Mouse (Mus musculus): ENCODE data around the gene Ipo7. TPM values are rescaled to one million over a fixed set of nuclear protein-coding genes. Genes with fewer than 3 reads are reported as not detected.
A peak's percentile ranks its signal among the peaks of the same experiment; 100 is the strongest.

The Ipo7 gene
- polyA plus RNA-seq, 1 experiment from 2014 or later, result 39.1 TPM

- H3K4me2 ChIP-seq (ENCODE audit: low read depth, low read length), result peak overlapping the region; percentile 75
- 18% methylated on average over 5 of the region's 5 CpGs for WGBS
- H3K36me3 ChIP-seq (ENCODE audit: control insufficient read depth, insufficient read depth, low read length), result no peaks in the 10 kb centered on the region
- H3K9ac ChIP-seq (ENCODE audit: low read depth, low read length), result peak overlapping the region; percentile 97
- no peaks in the 10 kb centered on the region for H3K9me3 ChIP-seq (ENCODE audit: control insufficient read depth, low read length)
- H3K4me3 ChIP-seq (ENCODE audit: low read length), result peak overlapping the region; percentile 74
- H3K27me3 ChIP-seq (replicated peaks; ENCODE audit: control insufficient read depth, insufficient read depth, low read length), result no peaks in the 10 kb centered on the region
- ATAC-seq, result no peak
- H3K4me1 ChIP-seq (ENCODE audit: control insufficient read depth, insufficient read depth, low read length), result peaks cover 13% of the 10 kb centered on the region
- H3K27ac ChIP-seq (ENCODE audit: low read length), result peak overlapping the region; percentile 98
Measured at GRCm38 (mm10) chr7:110060106-110060668, 42.1 kb downstream of the Ipo7 start.

GRCm38 (mm10) chr7:110060669-110061198 lies 42.7 kb downstream of the Ipo7 start:
- Histone ChIP-seq H3K27me3 (replicated peaks; ENCODE audit: control insufficient read depth, insufficient read depth, low read length) (no peaks in the 10 kb centered on the region), H3K27ac (ENCODE audit: low read length) (peak overlapping the region; percentile 98), H3K9ac (ENCODE audit: low read depth, low read length) (peak overlapping the region; percentile 97), H3K9me3 (ENCODE audit: control insufficient read depth, low read length) (no peaks in the 10 kb centered on the region), H3K36me3 (ENCODE audit: control insufficient read depth, insufficient read depth, low read length) (no peaks in the 10 kb centered on the region), H3K4me2 (ENCODE audit: low read depth, low read length) (peak overlapping the region; percentile 75), H3K4me1 (ENCODE audit: control insufficient read depth, insufficient read depth, low read length) (peaks cover 13% of the 10 kb centered on the region), H3K4me3 (ENCODE audit: low read length) (peak overlapping the region; percentile 74)
- ATAC-seq, result peak; percentile 14; the same call in 1 of the 2 replicates
- under 1% methylated on average over 26 of the region's 26 CpGs for WGBS

- no peaks in the 10 kb centered on the region for H3K36me3 ChIP-seq (ENCODE audit: control insufficient read depth, insufficient read depth, low read length)
- H3K27me3 ChIP-seq (replicated peaks; ENCODE audit: control insufficient read depth, insufficient read depth, low read length), result no peaks in the 10 kb centered on the region
- peak within 1 kb of the TSS; percentile 75 for H3K4me2 ChIP-seq (ENCODE audit: low read depth, low read length)
- peak; percentile 97 for ATAC-seq
- H3K4me3 ChIP-seq (ENCODE audit: low read length), result peak within 1 kb of the TSS; percentile 74
- under 1% methylated on average over 34 of the region's 34 CpGs for WGBS
- H3K4me1 ChIP-seq (ENCODE audit: control insufficient read depth, insufficient read depth, low read length), result peaks cover 13% of the 10 kb centered on the region
- H3K27ac ChIP-seq (ENCODE audit: low read length), result peak within 1 kb of the TSS; percentile 100
- H3K9me3 ChIP-seq (ENCODE audit: control insufficient read depth, low read length), result no peaks in the 10 kb centered on the region
- H3K9ac ChIP-seq (ENCODE audit: low read depth, low read length), result peak within 1 kb of the TSS; percentile 97
Measured at GRCm38 (mm10) chr7:110061199-110061751, 43.2 kb downstream of the Ipo7 start, which contains the start of gene Zfp143. Zfp143 (plus strand) TSS chr7:110061217.

GRCm38 (mm10) chr7:110061752-110062273 lies 43.7 kb downstream of the Ipo7 start:
- ATAC-seq, result peak; percentile 91
- Histone ChIP-seq H3K27me3 (replicated peaks; ENCODE audit: control insufficient read depth, insufficient read depth, low read length) (no peaks in the 10 kb centered on the region), H3K36me3 (ENCODE audit: control insufficient read depth, insufficient read depth, low read length) (no peaks in the 10 kb centered on the region), H3K4me1 (ENCODE audit: control insufficient read depth, insufficient read depth, low read length) (peaks cover 13% of the 10 kb centered on the region), H3K9ac (ENCODE audit: low read depth, low read length) (peak overlapping the region; percentile 93), H3K4me3 (ENCODE audit: low read length) (peak overlapping the region; percentile 69), H3K9me3 (ENCODE audit: control insufficient read depth, low read length) (no peaks in the 10 kb centered on the region), H3K4me2 (ENCODE audit: low read depth, low read length) (peak overlapping the region; percentile 57), H3K27ac (ENCODE audit: low read length) (peak overlapping the region; percentile 100)
- WGBS, result under 1% methylated on average over 46 of the region's 48 CpGs

- no peak for ATAC-seq
- H3K4me1 ChIP-seq (ENCODE audit: control insufficient read depth, insufficient read depth, low read length), result peaks cover 13% of the 10 kb centered on the region
- 96% methylated on average over 9 of the region's 9 CpGs for WGBS
- no peak overlapping the region for H3K9ac ChIP-seq (ENCODE audit: low read depth, low read length)
- H3K27ac ChIP-seq (ENCODE audit: low read length), result no peak overlapping the region
- no peak overlapping the region for H3K4me2 ChIP-seq (ENCODE audit: low read depth, low read length)
- H3K27me3 ChIP-seq (replicated peaks; ENCODE audit: control insufficient read depth, insufficient read depth, low read length), result no peaks in the 10 kb centered on the region
- H3K9me3 ChIP-seq (ENCODE audit: control insufficient read depth, low read length), result no peaks in the 10 kb centered on the region
- 0 out of 2 replicates have a peak, but pooled peaks cover 4% of the 10 kb centered on the region for H3K36me3 ChIP-seq (ENCODE audit: control insufficient read depth, insufficient read depth, low read length)
- H3K4me3 ChIP-seq (ENCODE audit: low read length), result no peak overlapping the region
Measured at GRCm38 (mm10) chr7:110063731-110064130, 45.7 kb downstream of the Ipo7 start.

- Histone ChIP-seq H3K4me3 (ENCODE audit: low read length) (no peak overlapping the region), H3K9me3 (ENCODE audit: control insufficient read depth, low read length) (no peaks in the 10 kb centered on the region), H3K27me3 (replicated peaks; ENCODE audit: control insufficient read depth, insufficient read depth, low read length) (no peaks in the 10 kb centered on the region), H3K36me3 (ENCODE audit: control insufficient read depth, insufficient read depth, low read length) (peaks cover 14% of the 10 kb centered on the region), H3K9ac (ENCODE audit: low read depth, low read length) (no peak overlapping the region), H3K27ac (ENCODE audit: low read length) (no peak overlapping the region), H3K4me1 (ENCODE audit: control insufficient read depth, insufficient read depth, low read length) (no peaks in the 10 kb centered on the region; the same call in 1 of the 2 replicates), H3K4me2 (ENCODE audit: low read depth, low read length) (no peak overlapping the region)
- no peak for ATAC-seq
- WGBS, result 77% methylated on average over 2 of the region's 2 CpGs
Measured at GRCm38 (mm10) chr7:110069070-110069469, 51.0 kb downstream of the Ipo7 start.

- Histone ChIP-seq H3K27me3 (replicated peaks; ENCODE audit: control insufficient read depth, insufficient read depth, low read length) (no peaks in the 10 kb centered on the region), H3K9me3 (ENCODE audit: control insufficient read depth, low read length) (no peaks in the 10 kb centered on the region), H3K4me1 (ENCODE audit: control insufficient read depth, insufficient read depth, low read length) (no peaks in the 10 kb centered on the region), H3K36me3 (ENCODE audit: control insufficient read depth, insufficient read depth, low read length) (peaks cover 32% of the 10 kb centered on the region), H3K9ac (ENCODE audit: low read depth, low read length) (no peak overlapping the region), H3K4me3 (ENCODE audit: low read length) (no peak overlapping the region), H3K4me2 (ENCODE audit: low read depth, low read length) (no peak overlapping the region), H3K27ac (ENCODE audit: low read length) (no peak overlapping the region)
- WGBS, result 88% methylated on average over 5 of the region's 5 CpGs
- no peak for ATAC-seq
Measured at GRCm38 (mm10) chr7:110078168-110078567, 60.1 kb downstream of the Ipo7 start.

- ATAC-seq, result no peak
- 76% methylated on average over 13 of the region's 13 CpGs for WGBS
- Histone ChIP-seq H3K4me1 (ENCODE audit: control insufficient read depth, insufficient read depth, low read length) (no peaks in the 10 kb centered on the region), H3K9ac (ENCODE audit: low read depth, low read length) (no peak overlapping the region), H3K4me3 (ENCODE audit: low read length) (no peak overlapping the region), H3K4me2 (ENCODE audit: low read depth, low read length) (no peak overlapping the region), H3K36me3 (ENCODE audit: control insufficient read depth, insufficient read depth, low read length) (peaks cover 20% of the 10 kb centered on the region), H3K9me3 (ENCODE audit: control insufficient read depth, low read length) (no peaks in the 10 kb centered on the region), H3K27me3 (replicated peaks; ENCODE audit: control insufficient read depth, insufficient read depth, low read length) (no peaks in the 10 kb centered on the region), H3K27ac (ENCODE audit: low read length) (no peak overlapping the region)
Measured at GRCm38 (mm10) chr7:110083386-110084165, 65.5 kb downstream of the Ipo7 start.

- H3K36me3 ChIP-seq (ENCODE audit: control insufficient read depth, insufficient read depth, low read length), result peaks cover 14% of the 10 kb centered on the region
- no peak for ATAC-seq
- H3K9me3 ChIP-seq (ENCODE audit: control insufficient read depth, low read length), result no peaks in the 10 kb centered on the region
- no peak overlapping the region for H3K9ac ChIP-seq (ENCODE audit: low read depth, low read length)
- no peak overlapping the region for H3K27ac ChIP-seq (ENCODE audit: low read length)
- H3K4me1 ChIP-seq (ENCODE audit: control insufficient read depth, insufficient read depth, low read length), result peaks cover 4% of the 10 kb centered on the region; the same call in 1 of the 2 replicates
- no peak overlapping the region for H3K4me3 ChIP-seq (ENCODE audit: low read length)
- no peaks in the 10 kb centered on the region for H3K27me3 ChIP-seq (replicated peaks; ENCODE audit: control insufficient read depth, insufficient read depth, low read length)
- H3K4me2 ChIP-seq (ENCODE audit: low read depth, low read length), result no peak overlapping the region
Measured at GRCm38 (mm10) chr7:110085217-110085616, 67.1 kb downstream of the Ipo7 start.
